Mouse (Mus musculus): ENCODE results near the gene Nhs. TPM values are rescaled to one million over a fixed set of nuclear protein-coding genes. Genes with fewer than 3 reads are reported as not detected.

Nhs gene
- total RNA-seq, 4 experiments from 2014 or later, result 0.29 to 0.53 (median 0.47) TPM

DNA sequence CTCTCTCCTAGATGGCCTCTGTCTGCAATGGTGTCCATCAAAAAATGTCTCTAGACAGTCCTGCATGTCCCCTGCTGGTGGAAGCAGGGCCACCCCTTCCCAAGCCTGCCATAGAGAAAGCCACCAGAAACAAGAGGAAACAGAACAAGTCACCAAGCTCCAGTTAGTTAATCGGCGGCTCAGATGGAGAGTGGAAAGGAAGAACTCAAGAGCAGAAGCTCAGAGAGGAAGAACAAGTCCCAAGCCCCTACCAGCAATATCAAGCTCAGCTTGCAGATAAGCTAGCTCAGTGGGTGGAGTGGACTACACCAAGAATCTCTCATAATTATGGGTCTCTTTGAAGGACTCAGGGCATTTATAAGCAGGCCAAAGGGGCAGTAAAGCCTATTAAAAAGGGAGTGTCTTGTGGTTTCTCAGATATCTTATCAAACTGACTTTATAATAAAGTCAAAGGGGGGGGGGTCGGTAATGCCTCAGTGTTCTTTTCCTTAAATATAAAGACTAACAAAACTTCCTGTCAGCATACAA lies 139.4 kb downstream of the Nhs start:
- DNase-seq (ENCODE audit: low spot score), result no peak

GRCm38 (mm10) chrX:162017471-162017870 lies 142.1 kb downstream of the Nhs start:
- DNase-seq (ENCODE audit: low spot score), result no peak

GRCm38 (mm10) chrX:162012570-162012969 lies 147.0 kb downstream of the Nhs start:
- DNase-seq (ENCODE audit: low spot score), result no peak

- DNase-seq (ENCODE audit: low spot score), result no peak
Observed at GRCm38 (mm10) chrX:162009876-162010275, 149.7 kb downstream of the Nhs start.

- no peak for DNase-seq (ENCODE audit: low spot score)
Observed at GRCm38 (mm10) chrX:162003818-162004217, 155.7 kb downstream of the Nhs start.

- DNase-seq (ENCODE audit: low spot score), result no peak
Observed at GRCm38 (mm10) chrX:161998876-161999275, 160.7 kb downstream of the Nhs start.

- DNase-seq (ENCODE audit: low spot score), result no peak
Observed at GRCm38 (mm10) chrX:161997170-161997795, 162.2 kb downstream of the Nhs start.

- DNase-seq (ENCODE audit: low spot score), result no peak
Observed at GRCm38 (mm10) chrX:161990171-161990570, 169.4 kb downstream of the Nhs start.

- DNase-seq (ENCODE audit: low spot score), result no peak
Observed at GRCm38 (mm10) chrX:161984961-161985360, 174.6 kb downstream of the Nhs start.

GRCm38 (mm10) chrX:161981399-161981798 lies 178.1 kb downstream of the Nhs start:
- DNase-seq (ENCODE audit: low spot score), result no peak

- no peak for DNase-seq (ENCODE audit: low spot score)
Observed at GRCm38 (mm10) chrX:161979946-161980345, 179.6 kb downstream of the Nhs start.

GRCm38 (mm10) chrX:161977236-161977841 lies 182.2 kb downstream of the Nhs start:
- DNase-seq (ENCODE audit: low spot score), result peak; percentile 13

DNA sequence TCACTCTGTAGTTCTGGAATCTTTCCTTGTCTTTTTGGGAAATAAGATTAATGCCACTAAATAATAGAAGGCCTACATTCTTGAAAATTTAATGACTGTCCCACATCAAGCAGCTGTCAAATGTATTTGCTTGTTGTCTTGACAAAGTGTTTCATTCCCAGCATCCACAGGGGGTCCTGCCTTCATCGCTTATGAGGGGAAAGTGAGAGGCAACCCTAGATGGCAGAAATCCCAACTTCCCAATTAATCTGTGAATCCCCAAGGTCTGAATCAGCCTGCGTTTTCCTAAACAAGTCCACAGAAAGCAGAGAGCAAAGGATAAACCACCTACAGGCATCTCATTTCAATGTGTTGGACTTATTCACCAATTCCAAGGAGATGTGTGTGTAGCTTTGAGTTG lies 183.2 kb downstream of the Nhs start:
- DNase-seq (ENCODE audit: low spot score), result no peak

DNA sequence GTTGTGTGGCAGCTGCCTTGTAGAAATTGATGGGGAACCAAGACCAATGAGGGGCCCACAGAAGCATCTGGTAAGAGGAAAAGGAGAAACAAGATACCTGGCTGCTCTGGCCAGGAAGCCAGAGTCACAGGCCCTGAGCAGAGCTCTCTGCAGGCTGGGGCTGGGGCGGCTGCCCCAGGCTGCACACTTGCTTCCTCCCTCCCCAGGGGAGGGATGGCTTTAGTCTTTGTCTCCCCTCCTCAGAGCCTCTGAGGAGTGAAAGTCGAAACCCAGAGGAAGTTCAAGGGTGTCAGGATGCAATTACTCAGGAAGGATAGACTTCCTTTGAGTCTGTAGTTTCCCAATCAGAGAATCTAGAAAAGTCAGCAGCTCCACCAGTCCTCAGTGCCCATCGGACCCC lies 186.0 kb downstream of the Nhs start:
- no peak for DNase-seq (ENCODE audit: low spot score)

GRCm38 (mm10) chrX:161972723-161973122 lies 186.8 kb downstream of the Nhs start:
- DNase-seq (ENCODE audit: low spot score), result no peak

GRCm38 (mm10) chrX:161971961-161972502 lies 187.5 kb downstream of the Nhs start:
- DNase-seq (ENCODE audit: low spot score), result no peak

DNA sequence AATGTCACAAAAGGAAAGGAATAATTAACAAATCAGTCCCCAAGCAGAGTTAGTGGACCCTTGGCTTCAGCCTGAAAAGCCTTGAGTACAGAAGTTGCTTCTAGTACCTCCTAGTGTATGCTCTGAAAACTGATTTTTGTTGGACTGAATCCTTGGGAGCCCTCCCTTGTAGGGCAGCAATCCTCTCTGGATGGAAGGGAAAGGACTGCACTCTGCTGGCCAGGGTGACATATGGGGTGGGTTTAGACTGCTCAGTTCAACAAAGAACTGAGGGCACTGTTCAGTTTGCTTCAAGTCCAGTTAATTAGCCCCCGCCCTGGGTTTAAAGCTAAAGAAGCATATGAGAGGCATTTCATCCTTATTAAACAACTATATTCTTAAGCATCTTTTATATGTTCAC lies 188.4 kb downstream of the Nhs start:
- no peak for DNase-seq (ENCODE audit: low spot score)

DNA sequence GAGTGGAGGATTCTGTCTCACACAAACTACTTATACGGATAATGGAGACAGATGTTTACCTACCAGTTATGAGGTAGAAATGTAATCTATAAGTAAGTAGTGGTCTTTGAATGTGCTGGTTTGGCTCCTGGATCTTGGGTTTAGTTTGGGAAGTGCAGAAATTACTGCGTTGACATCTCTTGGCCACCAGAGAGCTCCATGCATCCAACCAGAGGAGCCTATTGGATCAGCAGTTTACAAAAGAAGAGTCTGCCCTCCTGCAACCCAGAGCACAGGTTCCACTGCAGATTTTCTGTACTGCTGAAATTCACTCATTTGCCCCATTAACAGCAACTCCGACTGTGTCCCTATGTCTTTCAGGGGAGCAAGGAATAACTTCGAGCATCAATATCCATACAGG lies 191.8 kb downstream of the Nhs start:
- no peak for DNase-seq (ENCODE audit: low spot score)

DNA sequence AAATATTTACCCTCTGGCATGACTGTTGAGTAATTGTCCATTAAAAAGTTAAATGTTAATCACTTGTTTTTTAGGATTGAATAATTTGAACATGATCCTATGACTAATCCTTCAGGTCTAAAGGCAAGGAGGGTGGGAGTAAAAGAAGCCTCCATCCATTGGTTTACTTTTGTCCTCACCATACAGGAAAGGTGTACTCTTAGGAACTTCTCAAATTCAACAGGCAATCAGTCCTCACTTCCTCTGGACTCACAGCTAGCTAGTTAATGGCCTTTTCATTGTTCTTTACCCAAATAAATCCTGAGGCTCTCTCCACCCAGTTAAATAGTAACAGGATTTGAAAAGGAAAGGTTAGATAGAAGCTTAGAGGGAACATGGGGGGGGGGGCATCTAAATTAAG lies 196.2 kb downstream of the Nhs start:
- DNase-seq (ENCODE audit: low spot score), result no peak

DNA sequence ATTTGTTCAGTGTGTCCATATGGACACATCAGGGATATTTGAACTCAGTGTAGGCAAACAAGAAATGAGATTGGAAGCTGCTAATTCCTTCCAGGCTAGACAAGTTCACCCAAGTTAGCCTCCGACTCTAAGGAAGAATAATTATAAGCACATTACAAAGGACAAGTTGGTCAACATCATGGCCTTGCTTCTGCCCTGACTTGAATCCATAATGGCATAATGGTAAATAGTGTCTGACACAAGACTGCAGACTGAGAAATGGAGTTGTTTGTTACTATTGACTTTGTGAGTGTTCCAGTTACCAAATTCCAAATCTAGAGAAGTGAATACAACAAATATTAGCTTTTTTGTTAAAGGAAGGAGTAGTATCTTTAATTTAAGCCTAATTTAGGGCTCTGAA lies 196.7 kb downstream of the Nhs start:
- DNase-seq (ENCODE audit: low spot score), result no peak

DNA sequence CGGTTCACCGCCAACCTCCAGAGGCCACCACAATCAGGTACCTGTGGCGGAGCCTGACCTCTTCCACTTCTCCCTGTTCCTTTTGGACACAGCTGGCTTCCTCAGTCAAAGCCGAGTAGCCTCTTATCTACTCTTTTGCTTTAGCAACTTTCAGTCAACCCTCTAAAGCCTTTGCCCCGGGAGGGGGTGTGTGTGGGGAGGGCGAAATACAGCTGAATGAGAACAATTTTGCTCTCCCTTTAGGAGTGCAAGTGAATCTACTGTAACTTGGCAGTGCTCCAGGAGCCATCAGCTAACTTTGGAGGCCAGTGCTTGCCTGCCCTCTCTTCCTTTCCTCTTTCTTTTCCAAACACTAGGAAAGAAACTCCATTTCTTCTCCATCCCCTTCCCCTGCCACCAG lies 197.8 kb downstream of the Nhs start:
- no peak for DNase-seq (ENCODE audit: low spot score)

GRCm38 (mm10) chrX:161961176-161961575 lies 198.4 kb downstream of the Nhs start:
- DNase-seq (ENCODE audit: low spot score), result peak; percentile 65

DNA sequence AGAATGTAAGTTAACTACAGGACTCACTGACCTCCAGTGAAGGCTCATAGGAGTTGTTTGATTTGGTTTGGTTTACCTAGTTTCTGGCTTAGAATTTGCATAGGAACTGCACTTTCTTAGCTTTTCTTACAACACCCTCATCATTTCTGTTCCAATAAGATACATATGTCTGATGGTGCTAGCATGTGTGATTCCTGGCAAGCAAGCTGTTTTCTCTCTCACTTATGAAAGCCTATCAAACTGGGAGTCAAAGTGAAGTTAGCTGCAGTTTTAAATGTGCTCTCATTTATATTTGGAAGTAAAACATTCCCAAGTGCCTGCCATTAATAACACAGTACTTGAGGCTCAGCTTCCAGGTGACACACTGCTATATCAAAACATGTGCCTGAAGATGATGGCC lies 207.2 kb downstream of the Nhs start:
- DNase-seq (ENCODE audit: low spot score), result no peak
